Mouse (Mus musculus) C3H10T1/2 (cell line): ENCODE data around the gene H2al1b. TPM values are rescaled to one million over a fixed set of nuclear protein-coding genes. Genes with fewer than 3 reads are reported as not detected.

Experiments
- polyA plus RNA-seq, 2 experiments: library from polyadenylated mRNA; unstranded; fragments of >200 nt; fragmentation: generic; extraction: Trizol; gene quantifications; one replicate each; pipeline ENCODE4 v1.2.1; 2012; ENCODE audit warnings: missing spikeins in 2 of 2

H2al1b gene
- not detected for polyA plus RNA-seq

GRCm38 (mm10) chrX:11302132-11302531 lies at the start of gene H2al1b:
H2al1b (plus strand) TSS chrX:11302432.

DNA sequence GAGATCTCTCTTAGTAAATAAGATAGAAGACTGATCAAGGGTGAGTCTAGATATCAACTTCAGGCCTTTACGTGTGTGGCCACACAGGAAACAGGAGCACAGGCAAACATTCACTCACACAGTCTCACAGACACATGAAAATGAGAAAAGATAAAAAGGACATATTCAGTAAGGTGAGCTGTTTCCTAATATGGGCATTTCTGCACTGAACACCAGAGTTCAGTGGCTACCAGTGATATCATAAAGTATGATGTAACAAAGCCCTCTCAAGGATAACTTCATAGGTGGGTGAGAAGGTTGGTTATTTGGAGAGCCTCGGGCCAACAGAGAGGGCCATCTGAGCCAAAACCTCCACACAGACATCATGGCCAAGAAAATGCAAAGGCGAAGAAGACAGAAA lies 3.3 kb upstream of the H2al1b start, which contains the start of gene H2al1a:
TSS of gene H2al1a (plus strand) at position 301 of the 400 bp plus-strand sequence.

GRCm38 (mm10) chrX:11305355-11305754 lies 3.1 kb downstream of the H2al1b start, which contains the start of gene H2al1c:
H2al1c (plus strand) TSS chrX:11305655.

DNA sequence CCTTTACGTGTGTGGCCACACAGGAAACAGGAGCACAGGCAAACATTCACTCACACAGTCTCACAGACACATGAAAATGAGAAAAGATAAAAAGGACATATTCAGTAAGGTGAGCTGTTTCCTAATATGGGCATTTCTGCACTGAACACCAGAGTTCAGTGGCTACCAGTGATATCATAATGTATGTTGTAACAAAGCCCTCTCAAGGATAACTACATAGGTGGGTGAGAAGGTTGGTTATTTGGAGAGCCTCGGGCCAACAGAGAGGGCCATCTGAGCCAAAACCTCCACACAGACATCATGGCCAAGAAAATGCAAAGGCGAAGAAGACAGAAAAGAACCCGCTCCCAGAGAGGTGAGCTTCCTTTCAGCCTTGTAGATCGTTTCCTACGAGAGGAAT lies 6.3 kb downstream of the H2al1b start, which contains the start of gene H2al1d:
TSS of gene H2al1d (plus strand) at position 301 of the 400 bp plus-strand sequence.

GRCm38 (mm10) chrX:11311634-11312033 lies 9.4 kb downstream of the H2al1b start, which contains the start of gene H2al1e:
H2al1e (plus strand) TSS chrX:11311934.

DNA sequence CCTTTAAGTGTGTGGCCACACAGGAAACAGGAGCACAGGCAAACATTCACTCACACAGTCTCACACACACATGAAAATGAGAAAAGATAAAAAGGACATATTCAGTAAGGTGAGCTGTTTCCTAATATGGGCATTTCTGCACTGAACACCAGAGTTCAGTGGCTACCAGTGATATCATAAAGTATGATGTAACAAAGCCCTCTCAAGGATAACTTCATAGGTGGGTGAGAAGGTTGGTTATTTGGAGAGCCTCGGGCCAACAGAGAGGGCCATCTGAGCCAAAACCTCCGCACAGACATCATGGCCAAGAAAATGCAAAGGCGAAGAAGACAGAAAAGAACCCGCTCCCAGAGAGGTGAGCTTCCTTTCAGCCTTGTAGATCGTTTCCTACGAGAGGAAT lies 12.6 kb downstream of the H2al1b start, which contains the start of gene H2al1f:
TSS of gene H2al1f (plus strand) at position 301 of the 400 bp plus-strand sequence.

GRCm38 (mm10) chrX:11317956-11318355 lies 15.7 kb downstream of the H2al1b start, which contains the start of gene H2al1g:
H2al1g (plus strand) TSS chrX:11318256.

DNA sequence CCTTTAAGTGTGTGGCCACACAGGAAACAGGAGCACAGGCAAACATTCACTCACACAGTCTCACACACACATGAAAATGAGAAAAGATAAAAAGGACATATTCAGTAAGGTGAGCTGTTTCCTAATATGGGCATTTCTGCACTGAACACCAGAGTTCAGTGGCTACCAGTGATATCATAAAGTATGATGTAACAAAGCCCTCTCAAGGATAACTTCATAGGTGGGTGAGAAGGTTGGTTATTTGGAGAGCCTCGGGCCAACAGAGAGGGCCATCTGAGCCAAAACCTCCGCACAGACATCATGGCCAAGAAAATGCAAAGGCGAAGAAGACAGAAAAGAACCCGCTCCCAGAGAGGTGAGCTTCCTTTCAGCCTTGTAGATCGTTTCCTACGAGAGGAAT lies 19.0 kb downstream of the H2al1b start, which contains the start of gene H2al1h:
TSS of gene H2al1h (plus strand) at position 301 of the 400 bp plus-strand sequence.

GRCm38 (mm10) chrX:11324359-11324758 lies 22.1 kb downstream of the H2al1b start, which contains the start of gene H2al1i:
H2al1i (plus strand) TSS chrX:11324659.

GRCm38 (mm10) chrX:11327522-11327921 lies 25.3 kb downstream of the H2al1b start, which contains the start of gene H2al1j:
H2al1j (plus strand) TSS chrX:11327822.

Other genes starting within 250 kb of the H2al1b start
- not detected for gene H2al1a, start 3.2 kb upstream of the H2al1b start, polyA plus RNA-seq
- gene H2al1c, start 3.2 kb downstream of the H2al1b start, polyA plus RNA-seq, result not detected
- not detected for gene H2al1d, start 6.4 kb downstream of the H2al1b start, polyA plus RNA-seq
- not detected for gene H2al1e, start 9.5 kb downstream of the H2al1b start, polyA plus RNA-seq
- not detected for gene H2al1f, start 12.7 kb downstream of the H2al1b start, polyA plus RNA-seq
- not detected for gene H2al1g, start 15.8 kb downstream of the H2al1b start, polyA plus RNA-seq
- not detected for gene H2al1h, start 19.1 kb downstream of the H2al1b start, polyA plus RNA-seq
- not detected for gene H2al1i, start 22.2 kb downstream of the H2al1b start, polyA plus RNA-seq
- not detected for gene H2al1j, start 25.4 kb downstream of the H2al1b start, polyA plus RNA-seq